Mouse (Mus musculus): ENCODE measurements around the gene Boc. TPM values are rescaled to one million over a fixed set of nuclear protein-coding genes. Genes with fewer than 3 reads are reported as not detected.

Gene Boc
- polyA plus RNA-seq, 1 experiment from 2014 or later = 8.7 TPM

- Histone ChIP-seq H3K9ac (ENCODE audit: low read depth, low read length) (no peak overlapping the region), H3K27me3 (ENCODE audit: control insufficient read depth, insufficient read depth, low read length) (no peaks in the 10 kb centered on the region), H3K36me3 (ENCODE audit: control insufficient read depth, insufficient read depth, low read length) (0 out of 2 replicates have a peak, but pooled peaks cover 5% of the 10 kb centered on the region), H3K9me3 (replicated peaks; ENCODE audit: control insufficient read depth, low read length) (peaks cover 4% of the 10 kb centered on the region; the same call in 1 of the 2 replicates), H3K27ac (ENCODE audit: low read depth, low read length) (no peak overlapping the region), H3K4me3 (ENCODE audit: low read depth, low read length) (no peak overlapping the region), H3K4me1 (ENCODE audit: control insufficient read depth, insufficient read depth, low read length) (no peaks in the 10 kb centered on the region), H3K4me2 (no peak overlapping the region)
- no peak for ATAC-seq (replicated peaks; ENCODE audit: insufficient number of reproducible peaks, low FRiP score, low TSS enrichment)
- WGBS (ENCODE audit: insufficient replicate concordance) = 79% methylated on average over 13 of the region's 13 CpGs
Observed at GRCm38 (mm10) chr16:44508772-44509171, 49.9 kb downstream of the Boc start.

DNA sequence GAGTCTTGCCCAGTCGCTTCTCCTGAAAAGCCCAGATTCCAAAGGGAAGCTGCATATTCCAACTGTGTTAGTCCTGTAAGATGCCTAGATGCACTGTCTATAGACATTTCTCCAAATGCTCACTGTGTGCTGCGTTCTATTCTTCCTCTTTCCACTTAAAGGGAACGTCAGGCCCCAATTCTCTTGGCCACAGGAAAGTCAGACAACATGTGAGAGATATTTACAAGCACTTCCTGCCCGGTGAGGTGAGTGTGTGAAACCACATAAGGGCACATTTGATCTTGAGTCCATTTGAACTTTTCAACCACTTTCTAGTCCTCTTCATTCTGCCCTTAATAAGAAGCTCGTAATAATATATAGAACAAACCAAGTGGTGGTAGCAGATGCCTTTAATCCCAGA, 50.7 kb downstream of the Boc start:
- WGBS (ENCODE audit: insufficient replicate concordance) = 75% methylated on average over 5 of the region's 5 CpGs
- Histone ChIP-seq H3K9me3 (replicated peaks; ENCODE audit: control insufficient read depth, low read length) (peaks cover 4% of the 10 kb centered on the region; the same call in 1 of the 2 replicates), H3K4me2 (no peak overlapping the region), H3K4me1 (ENCODE audit: control insufficient read depth, insufficient read depth, low read length) (0 out of 2 replicates have a peak, but pooled peaks cover 2% of the 10 kb centered on the region), H3K36me3 (ENCODE audit: control insufficient read depth, insufficient read depth, low read length) (0 out of 2 replicates have a peak, but pooled peaks cover 5% of the 10 kb centered on the region), H3K4me3 (ENCODE audit: low read depth, low read length) (no peak overlapping the region), H3K27me3 (ENCODE audit: control insufficient read depth, insufficient read depth, low read length) (no peaks in the 10 kb centered on the region), H3K27ac (ENCODE audit: low read depth, low read length) (no peak overlapping the region), H3K9ac (ENCODE audit: low read depth, low read length) (no peak overlapping the region)
- ATAC-seq (replicated peaks; ENCODE audit: insufficient number of reproducible peaks, low FRiP score, low TSS enrichment) = no peak

DNA sequence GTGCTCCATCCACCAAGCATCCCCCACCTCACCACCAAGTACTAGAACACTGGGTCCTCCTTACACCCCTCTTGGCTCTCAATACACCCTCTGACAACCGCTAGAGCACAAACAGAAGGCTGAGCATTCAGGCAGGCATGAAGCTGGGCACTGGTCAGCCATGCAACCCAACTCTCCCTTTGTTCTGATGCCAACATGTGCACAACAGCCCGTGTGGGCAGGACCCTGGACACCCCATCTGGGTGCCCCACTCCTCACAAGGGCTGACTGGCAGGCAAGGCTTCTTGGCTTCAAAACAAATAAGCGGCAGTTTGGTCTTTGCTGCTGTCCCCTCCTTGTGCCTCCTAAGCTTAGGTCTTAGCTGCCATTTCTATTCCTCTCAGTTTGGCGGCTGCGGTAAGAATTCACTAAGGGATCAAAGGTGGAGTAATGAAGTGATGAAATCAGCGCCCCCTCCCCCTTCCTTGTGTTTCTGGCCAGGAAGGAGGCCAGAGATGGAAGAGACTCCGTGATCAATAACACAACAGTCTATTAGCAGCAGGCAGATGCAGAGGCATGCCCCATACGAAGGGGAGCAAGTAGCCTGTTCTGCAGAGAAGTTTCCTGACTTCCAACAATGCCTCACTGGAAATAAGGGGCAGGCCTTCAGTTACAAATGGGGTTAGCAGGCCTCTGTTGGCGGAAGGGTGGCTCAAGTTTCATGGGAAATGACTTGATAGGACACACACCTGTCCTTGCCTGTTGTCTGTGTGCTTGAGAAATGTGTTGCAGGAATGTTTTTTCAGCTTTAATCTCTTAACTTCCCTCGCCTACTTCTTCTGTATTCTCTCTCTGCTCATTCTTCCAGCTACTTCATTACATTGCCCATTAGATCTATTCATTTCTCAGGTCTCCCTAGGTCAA, 51.4 kb downstream of the Boc start:
- no peak overlapping the region for H3K4me3 ChIP-seq (ENCODE audit: low read depth, low read length)
- 60% methylated on average over 10 of the region's 10 CpGs for WGBS (ENCODE audit: insufficient replicate concordance)
- 0 out of 2 replicates have a peak, but pooled peaks cover 2% of the 10 kb centered on the region for H3K4me1 ChIP-seq (ENCODE audit: control insufficient read depth, insufficient read depth, low read length)
- no peak overlapping the region for H3K4me2 ChIP-seq
- H3K36me3 ChIP-seq (ENCODE audit: control insufficient read depth, insufficient read depth, low read length) = 0 out of 2 replicates have a peak, but pooled peaks cover 5% of the 10 kb centered on the region
- H3K27ac ChIP-seq (ENCODE audit: low read depth, low read length) = no peak overlapping the region
- no peaks in the 10 kb centered on the region for H3K27me3 ChIP-seq (ENCODE audit: control insufficient read depth, insufficient read depth, low read length)
- peaks cover 4% of the 10 kb centered on the region; the same call in 1 of the 2 replicates for H3K9me3 ChIP-seq (replicated peaks; ENCODE audit: control insufficient read depth, low read length)
- H3K9ac ChIP-seq (ENCODE audit: low read depth, low read length) = no peak overlapping the region
- no peak for ATAC-seq (replicated peaks; ENCODE audit: insufficient number of reproducible peaks, low FRiP score, low TSS enrichment)

DNA sequence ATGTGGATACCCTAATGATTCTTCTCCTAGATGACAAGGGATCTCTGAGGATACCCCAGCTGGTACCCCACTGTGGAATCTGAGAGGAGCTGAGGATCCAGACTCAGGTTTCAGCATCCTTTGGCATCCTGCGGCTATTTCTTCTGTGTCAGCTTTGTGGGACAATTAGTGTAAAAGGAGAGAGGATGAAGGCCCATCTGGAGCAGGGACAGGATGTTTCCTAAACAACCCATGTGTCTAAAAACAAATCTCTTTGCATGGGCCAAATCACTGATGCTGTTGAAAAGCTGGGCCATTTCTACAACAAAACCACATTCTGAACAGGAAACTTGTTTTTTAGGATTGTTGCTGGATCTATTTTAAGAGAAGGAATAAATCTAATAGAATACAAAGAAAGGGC, 53.5 kb downstream of the Boc start:
- WGBS (ENCODE audit: insufficient replicate concordance) = 79% methylated on average over 1 of the region's 1 CpGs
- ATAC-seq (replicated peaks; ENCODE audit: insufficient number of reproducible peaks, low FRiP score, low TSS enrichment) = no peak
- Histone ChIP-seq H3K4me1 (ENCODE audit: control insufficient read depth, insufficient read depth, low read length) (0 out of 2 replicates have a peak, but pooled peaks cover 2% of the 10 kb centered on the region), H3K36me3 (ENCODE audit: control insufficient read depth, insufficient read depth, low read length) (0 out of 2 replicates have a peak, but pooled peaks cover 9% of the 10 kb centered on the region), H3K4me2 (no peak overlapping the region), H3K27me3 (ENCODE audit: control insufficient read depth, insufficient read depth, low read length) (no peaks in the 10 kb centered on the region), H3K9ac (ENCODE audit: low read depth, low read length) (no peak overlapping the region), H3K4me3 (ENCODE audit: low read depth, low read length) (no peak overlapping the region), H3K9me3 (replicated peaks; ENCODE audit: control insufficient read depth, low read length) (peaks cover 4% of the 10 kb centered on the region; the same call in 1 of the 2 replicates), H3K27ac (ENCODE audit: low read depth, low read length) (no peak overlapping the region)

DNA sequence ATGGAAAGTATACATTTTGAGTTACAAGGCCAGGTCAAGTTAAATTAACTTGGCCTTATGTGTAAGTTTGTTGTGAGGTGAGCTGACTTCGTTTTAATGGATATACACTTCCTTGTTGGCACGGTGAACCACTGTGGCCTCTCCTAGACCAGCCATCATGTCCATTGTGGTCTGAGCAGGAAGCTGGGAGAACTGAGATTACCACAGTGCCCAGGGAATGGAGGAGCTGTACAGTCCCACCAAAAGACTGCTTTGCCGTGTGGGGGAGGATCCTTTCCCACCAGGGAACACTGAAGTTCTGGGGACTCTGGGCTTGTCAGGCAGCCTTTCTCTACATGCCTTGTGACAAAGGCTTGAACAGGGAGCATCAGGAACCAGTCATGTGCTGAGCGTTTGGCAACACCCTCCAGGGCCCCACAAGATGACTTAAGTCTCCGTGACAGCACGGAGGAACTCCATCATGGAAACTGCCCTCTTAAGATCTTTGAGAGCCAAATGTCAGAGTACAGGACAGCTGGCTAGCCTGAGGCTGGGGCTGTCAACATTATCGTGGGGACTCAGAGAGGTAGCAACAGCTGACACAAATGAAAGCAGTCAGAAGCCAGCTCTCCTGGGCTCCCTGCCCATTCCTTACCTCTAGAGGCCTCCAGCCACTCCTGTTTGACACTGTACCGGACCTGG, 55.7 kb downstream of the Boc start:
- H3K4me2 ChIP-seq = no peak overlapping the region
- H3K36me3 ChIP-seq (ENCODE audit: control insufficient read depth, insufficient read depth, low read length) = peaks cover 17% of the 10 kb centered on the region
- H3K4me1 ChIP-seq (ENCODE audit: control insufficient read depth, insufficient read depth, low read length) = 0 out of 2 replicates have a peak, but pooled peaks cover 2% of the 10 kb centered on the region
- H3K9me3 ChIP-seq (replicated peaks; ENCODE audit: control insufficient read depth, low read length) = peaks cover 4% of the 10 kb centered on the region; the same call in 1 of the 2 replicates
- H3K27me3 ChIP-seq (ENCODE audit: control insufficient read depth, insufficient read depth, low read length) = no peaks in the 10 kb centered on the region
- 45% methylated on average over 8 of the region's 8 CpGs for WGBS (ENCODE audit: insufficient replicate concordance)
- no peak overlapping the region for H3K9ac ChIP-seq (ENCODE audit: low read depth, low read length)
- no peak overlapping the region for H3K4me3 ChIP-seq (ENCODE audit: low read depth, low read length)
- H3K27ac ChIP-seq (ENCODE audit: low read depth, low read length) = no peak overlapping the region
- no peak for ATAC-seq (replicated peaks; ENCODE audit: insufficient number of reproducible peaks, low FRiP score, low TSS enrichment)

DNA sequence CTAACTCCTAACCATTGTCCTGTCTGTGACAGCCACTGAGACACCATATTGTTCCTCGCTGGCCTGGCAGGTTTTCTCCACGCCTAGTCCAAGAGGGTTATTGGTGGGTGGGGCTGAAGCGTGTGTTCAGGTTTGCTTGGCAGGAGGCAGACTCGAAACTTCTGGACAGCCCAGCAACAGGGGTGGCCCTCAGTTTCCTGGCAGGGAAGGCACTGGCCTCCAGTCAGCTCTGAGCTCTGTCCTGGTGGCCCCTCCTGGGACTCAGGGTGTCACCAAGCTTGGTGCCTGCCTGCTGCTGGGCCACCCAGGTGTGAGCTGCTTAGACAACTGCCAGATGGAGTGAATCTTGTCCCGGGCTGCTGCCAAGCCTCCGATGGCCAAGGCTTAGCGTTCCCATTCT, 56.4 kb downstream of the Boc start:
- WGBS (ENCODE audit: insufficient replicate concordance) = 61% methylated on average over 7 of the region's 7 CpGs
- H3K9me3 ChIP-seq (replicated peaks; ENCODE audit: control insufficient read depth, low read length) = peaks cover 4% of the 10 kb centered on the region; the same call in 1 of the 2 replicates
- ATAC-seq (replicated peaks; ENCODE audit: insufficient number of reproducible peaks, low FRiP score, low TSS enrichment) = no peak

GRCm38 (mm10) chr16:44501783-44502182, 56.9 kb downstream of the Boc start:
- WGBS (ENCODE audit: insufficient replicate concordance) = 92% methylated on average over 10 of the region's 10 CpGs
- peaks cover 17% of the 10 kb centered on the region for H3K36me3 ChIP-seq (ENCODE audit: control insufficient read depth, insufficient read depth, low read length)
- ATAC-seq (replicated peaks; ENCODE audit: insufficient number of reproducible peaks, low FRiP score, low TSS enrichment) = no peak

More for the DNA sequence above, 56.4 kb downstream of the Boc start:
- no peak overlapping the region for H3K9ac ChIP-seq (ENCODE audit: low read depth, low read length)
- no peak overlapping the region for H3K27ac ChIP-seq (ENCODE audit: low read depth, low read length)
- H3K4me1 ChIP-seq (ENCODE audit: control insufficient read depth, insufficient read depth, low read length) = 0 out of 2 replicates have a peak, but pooled peaks cover 2% of the 10 kb centered on the region
- H3K4me2 ChIP-seq = no peak overlapping the region
- peaks cover 17% of the 10 kb centered on the region for H3K36me3 ChIP-seq (ENCODE audit: control insufficient read depth, insufficient read depth, low read length)
- H3K4me3 ChIP-seq (ENCODE audit: low read depth, low read length) = no peak overlapping the region
- H3K27me3 ChIP-seq (ENCODE audit: control insufficient read depth, insufficient read depth, low read length) = no peaks in the 10 kb centered on the region

DNA sequence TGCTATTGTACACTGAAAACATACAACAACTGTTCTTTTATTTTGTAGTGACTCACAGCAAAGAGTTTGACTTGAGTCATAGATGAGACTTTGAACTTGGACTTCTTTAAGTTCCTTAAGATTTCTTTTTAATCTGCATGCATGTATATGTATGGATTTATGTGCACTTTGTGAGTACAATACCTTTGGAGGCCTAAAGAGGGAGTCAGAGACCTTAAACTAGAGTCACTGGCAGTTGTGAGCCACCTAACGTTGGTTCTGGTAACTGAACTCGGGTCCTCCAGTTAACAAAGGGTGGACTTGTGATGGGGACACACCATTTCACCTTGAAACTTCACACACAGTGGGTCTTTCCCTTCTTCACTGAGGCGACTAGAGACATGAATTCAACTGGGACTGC, 60.2 kb downstream of the Boc start:
- H3K9me3 ChIP-seq (replicated peaks; ENCODE audit: control insufficient read depth, low read length) = no peaks in the 10 kb centered on the region
- H3K9ac ChIP-seq (ENCODE audit: low read depth, low read length) = no peak overlapping the region
- no peak overlapping the region for H3K4me2 ChIP-seq
- WGBS (ENCODE audit: insufficient replicate concordance) = 77% methylated on average over 3 of the region's 3 CpGs
- ATAC-seq (replicated peaks; ENCODE audit: insufficient number of reproducible peaks, low FRiP score, low TSS enrichment) = no peak
- peaks cover 14% of the 10 kb centered on the region for H3K36me3 ChIP-seq (ENCODE audit: control insufficient read depth, insufficient read depth, low read length)
- no peak overlapping the region for H3K4me3 ChIP-seq (ENCODE audit: low read depth, low read length)
- H3K27ac ChIP-seq (ENCODE audit: low read depth, low read length) = no peak overlapping the region
- no peaks in the 10 kb centered on the region for H3K27me3 ChIP-seq (ENCODE audit: control insufficient read depth, insufficient read depth, low read length)
- 0 out of 2 replicates have a peak, but pooled peaks cover 2% of the 10 kb centered on the region for H3K4me1 ChIP-seq (ENCODE audit: control insufficient read depth, insufficient read depth, low read length)

More at GRCm38 (mm10) chr16:44501783-44502182, 56.9 kb downstream of the Boc start:
- 0 out of 2 replicates have a peak, but pooled peaks cover 2% of the 10 kb centered on the region for H3K4me1 ChIP-seq (ENCODE audit: control insufficient read depth, insufficient read depth, low read length)
- no peaks in the 10 kb centered on the region for H3K27me3 ChIP-seq (ENCODE audit: control insufficient read depth, insufficient read depth, low read length)
- H3K9me3 ChIP-seq (replicated peaks; ENCODE audit: control insufficient read depth, low read length) = peaks cover 4% of the 10 kb centered on the region; the same call in 1 of the 2 replicates
- H3K4me3 ChIP-seq (ENCODE audit: low read depth, low read length) = no peak overlapping the region
- H3K4me2 ChIP-seq = no peak overlapping the region
- H3K27ac ChIP-seq (ENCODE audit: low read depth, low read length) = no peak overlapping the region
- no peak overlapping the region for H3K9ac ChIP-seq (ENCODE audit: low read depth, low read length)
